Mouse (Mus musculus): ENCODE results near the gene Rdm1.
"Not testable (repeated sequence)": the region's sequence is repeated elsewhere in the genome, so short reads cannot be mapped to it uniquely, and the experiment has no call there.

DNA sequence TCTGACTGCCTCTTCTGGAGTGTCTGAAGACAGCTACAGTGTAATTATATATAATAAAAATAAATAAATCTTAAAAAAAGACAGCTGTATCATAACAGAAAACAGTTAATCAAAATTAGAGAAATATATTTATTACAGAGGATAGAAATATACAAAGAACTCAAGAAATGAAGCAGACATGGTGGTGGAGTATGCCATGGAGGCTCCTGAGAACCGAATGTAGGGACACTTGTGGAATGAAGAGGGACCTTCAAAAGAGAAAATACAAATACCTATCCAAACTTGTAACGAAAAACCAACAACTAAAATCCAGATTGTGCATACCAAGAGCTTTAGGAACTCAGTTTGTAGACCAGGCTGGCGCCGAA lies 18.0 kb downstream of the Rdm1 start:
- TF ChIP-seq CTCF (IDR thresholded peaks at IDR 0.05; ENCODE audit: low read depth); EP300 (optimal IDR thresholded peaks at IDR 0.05): not testable (repeated sequence)
